Mouse (Mus musculus): ENCODE results near the gene Bmp7. TPM values are rescaled to one million over a fixed set of nuclear protein-coding genes. Genes with fewer than 3 reads are reported as not detected.

Gene Bmp7
- polyA plus RNA-seq, 1 experiment from 2014 or later, result 9.1 TPM

Small RNAs within 50 kb of the gene (microRNA-seq; reads per million reads assigned to microRNA genes)
- gene Gm22773 (ENCODE audit: borderline number of aligned reads), result not detected

Other genes with a start within 250 kb of the Bmp7 start
- gene Spo11, start 37.4 kb upstream of the Bmp7 start, polyA plus RNA-seq (2014; fragmentation: Nextera tagmentation; extraction: Ambion mirVana), result 0.13 TPM in 1 of 2 replicates, not detected in the other
- gene Rae1, start 59.8 kb upstream of the Bmp7 start, polyA plus RNA-seq (2014; fragmentation: Nextera tagmentation; extraction: Ambion mirVana), result 172 and 181 TPM in 2 replicates
- gene Rbm38, start 80.2 kb upstream of the Bmp7 start, polyA plus RNA-seq (2014; fragmentation: Nextera tagmentation; extraction: Ambion mirVana), result 209 and 222 TPM in 2 replicates
- gene Ctcfl, start 179.2 kb upstream of the Bmp7 start, polyA plus RNA-seq (2014; fragmentation: Nextera tagmentation; extraction: Ambion mirVana), result 0.07 TPM in 1 of 2 replicates, not detected in the other
- gene Pck1, start 212.7 kb upstream of the Bmp7 start, polyA plus RNA-seq (2014; fragmentation: Nextera tagmentation; extraction: Ambion mirVana), result 0.17 and 0.23 TPM in 2 replicates